Mouse (Mus musculus) hindbrain, embryonic 16.5 days (tissue): ENCODE results near the gene Farp1. TPM values are rescaled to one million over a fixed set of nuclear protein-coding genes. Genes with fewer than 3 reads are reported as not detected.
"Not testable (repeated sequence)": the region's sequence is repeated elsewhere in the genome, so short reads cannot be mapped to it uniquely, and the experiment has no call there.

Experiments
- ATAC-seq: fragments of 200-750 bp; cut with Nextera tagmentation; 2 replicates; pipeline ENCODE4 v1.8.0; 2017; ENCODE audit warnings: moderate TSS enrichment, moderate library complexity
- H3K27ac ChIP-seq: fragments of 300-500 bp; sonication (generic); 2 replicates; pipeline ENCODE4 v1.5.1; 2014; ENCODE audit warnings: low read depth, mild to moderate bottlenecking, control low read depth, low read length, moderate library complexity
- H3K27me3 ChIP-seq: fragments of 300-500 bp; sonication (generic); replicated peaks from 2 replicates; pipeline ENCODE4 v1.6.1; 2014; ENCODE audit warnings: low read length; ENCODE audit not compliant: control insufficient read depth, insufficient read depth
- H3K36me3 ChIP-seq: fragments of 300-500 bp; sonication (generic); 2 replicates; pipeline ENCODE4 v1.6.1; 2014; ENCODE audit warnings: mild to moderate bottlenecking, low read length, moderate library complexity, mixed read lengths; ENCODE audit not compliant: control insufficient read depth, insufficient read depth
- H3K4me1 ChIP-seq: fragments of 300-500 bp; sonication (generic); 2 replicates; pipeline ENCODE4 v1.6.1; 2014; ENCODE audit warnings: low read depth, low read length; ENCODE audit not compliant: control insufficient read depth, insufficient read depth
- H3K4me2 ChIP-seq: fragments of 300-500 bp; sonication (generic); 2 replicates; pipeline ENCODE4 v1.6.1; 2014; ENCODE audit warnings: mild to moderate bottlenecking, low read length, control low read depth, moderate library complexity
- H3K4me3 ChIP-seq: fragments of 300-500 bp; sonication (generic); 2 replicates; pipeline ENCODE4 v1.5.1; 2014; ENCODE audit warnings: mild to moderate bottlenecking, low read length, control low read depth, moderate library complexity
- H3K9ac ChIP-seq: fragments of 300-500 bp; sonication (generic); 2 replicates; pipeline ENCODE4 v1.6.1; 2014; ENCODE audit warnings: low read depth, mild to moderate bottlenecking, control low read depth, low read length, moderate library complexity
- H3K9me3 ChIP-seq: fragments of 300-500 bp; sonication (generic); 2 replicates; pipeline ENCODE4 v1.6.1; 2014; ENCODE audit warnings: mild to moderate bottlenecking, low read length, moderate library complexity; ENCODE audit not compliant: control insufficient read depth
- WGBS: fragments of 180-500 bp; shearing (Covaris S2); extraction: QIAGEN DNeasy Blood & Tissue Kit; methylation state at CpG from one replicate; pipeline ENCODE4 v1.1.7; 2014; 5-methylcytosine and 5-hydroxymethylcytosine counted together
- polyA plus RNA-seq: library from polyadenylated mRNA; unstranded; fragments of >200 nt; fragmentation: Nextera tagmentation; extraction: Ambion mirVana; gene quantifications from 2 replicates; pipeline ENCODE4 v1.2.1, GENCODE M21; 2015

The Farp1 gene
- polyA plus RNA-seq, 1 experiment from 2014 or later: 28.9 TPM

DNA sequence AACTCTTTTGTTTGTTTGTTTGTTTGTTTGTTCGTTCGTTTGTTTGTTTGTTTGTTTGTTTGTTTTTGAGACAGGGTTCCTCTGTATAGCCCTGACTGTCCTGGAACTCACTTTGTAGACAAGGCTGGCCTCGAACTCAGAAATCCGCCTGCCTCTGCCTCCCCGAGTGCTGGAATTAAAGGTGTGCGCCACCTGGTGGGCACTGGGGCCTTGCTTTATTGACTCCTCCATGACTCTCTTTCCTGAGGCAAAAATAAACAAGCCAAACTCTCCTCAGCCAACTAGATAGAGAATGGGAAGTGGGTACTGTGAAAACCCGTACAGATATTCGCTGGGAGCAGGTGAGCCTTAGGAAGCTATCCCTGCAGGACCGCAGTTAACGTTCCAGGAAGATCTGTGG, 154.8 kb downstream of the Farp1 start:
- not testable (repeated sequence) for H3K27me3 ChIP-seq, H3K27ac ChIP-seq, H3K4me3 ChIP-seq, H3K4me1 ChIP-seq, H3K4me2 ChIP-seq, H3K9ac ChIP-seq, ATAC-seq, H3K36me3 ChIP-seq, H3K9me3 ChIP-seq
- WGBS: 94% methylated on average over 10 of the region's 10 CpGs

DNA sequence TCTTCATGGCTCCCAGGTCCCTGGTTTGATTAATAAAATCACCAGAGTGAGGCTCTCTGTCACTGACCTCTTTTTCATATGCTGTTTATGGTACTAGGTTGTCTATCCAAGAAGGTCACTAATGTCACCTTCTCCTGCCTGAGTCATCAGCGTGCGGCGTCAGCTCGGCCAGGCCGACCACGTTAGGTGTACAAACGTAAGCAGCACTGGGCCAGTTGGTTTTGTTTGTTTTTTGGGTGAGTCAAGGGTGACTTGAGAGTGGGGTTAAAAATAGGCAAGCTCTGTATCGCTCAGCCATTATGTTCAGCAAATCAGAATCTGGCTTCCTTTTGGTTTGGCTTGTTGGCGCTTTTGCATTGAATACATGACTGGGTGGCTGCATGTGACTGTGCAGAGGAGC, 155.4 kb downstream of the Farp1 start:
- H3K9ac ChIP-seq: no peak overlapping the region
- H3K9me3 ChIP-seq: no peaks in the 10 kb centered on the region; the same call in 1 of the 2 replicates
- no peak for ATAC-seq
- no peak overlapping the region for H3K4me2 ChIP-seq
- WGBS: 91% methylated on average over 9 of the region's 9 CpGs
- peaks cover 2% of the 10 kb centered on the region; the same call in 1 of the 2 replicates for H3K4me1 ChIP-seq
- no peak overlapping the region for H3K27ac ChIP-seq
- no peaks in the 10 kb centered on the region for H3K36me3 ChIP-seq
- no peak overlapping the region for H3K4me3 ChIP-seq
- H3K27me3 ChIP-seq: no peaks in the 10 kb centered on the region

DNA sequence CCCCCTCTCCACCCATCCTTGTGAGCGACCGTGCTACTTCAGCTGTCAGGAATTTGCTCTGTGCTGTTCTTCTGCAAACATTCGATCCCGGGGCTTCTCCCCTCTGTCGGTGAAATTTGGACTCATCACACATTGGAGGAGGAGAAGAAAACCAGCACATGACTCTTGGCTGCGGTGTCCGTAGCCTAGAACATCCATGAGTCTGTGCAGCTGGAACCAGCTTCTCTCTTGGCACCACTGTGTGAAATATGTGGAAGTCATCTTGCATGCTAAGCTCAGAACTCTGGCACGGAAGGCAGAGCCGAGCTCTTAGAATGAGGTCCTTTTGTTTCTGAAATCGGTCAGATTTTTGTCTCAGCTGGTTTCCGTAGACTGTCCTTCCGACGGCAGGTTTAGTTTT, 156.7 kb downstream of the Farp1 start:
- Histone ChIP-seq H3K36me3 (no peaks in the 10 kb centered on the region), H3K27ac (peak overlapping the region; percentile 66), H3K4me2 (no peak overlapping the region), H3K27me3 (no peaks in the 10 kb centered on the region), H3K4me3 (no peak overlapping the region), H3K9me3 (no peaks in the 10 kb centered on the region; the same call in 1 of the 2 replicates), H3K4me1 (peaks cover 2% of the 10 kb centered on the region; the same call in 1 of the 2 replicates), H3K9ac (no peak overlapping the region)
- peak; percentile 66 for ATAC-seq
- WGBS: 53% methylated on average over 13 of the region's 13 CpGs

DNA sequence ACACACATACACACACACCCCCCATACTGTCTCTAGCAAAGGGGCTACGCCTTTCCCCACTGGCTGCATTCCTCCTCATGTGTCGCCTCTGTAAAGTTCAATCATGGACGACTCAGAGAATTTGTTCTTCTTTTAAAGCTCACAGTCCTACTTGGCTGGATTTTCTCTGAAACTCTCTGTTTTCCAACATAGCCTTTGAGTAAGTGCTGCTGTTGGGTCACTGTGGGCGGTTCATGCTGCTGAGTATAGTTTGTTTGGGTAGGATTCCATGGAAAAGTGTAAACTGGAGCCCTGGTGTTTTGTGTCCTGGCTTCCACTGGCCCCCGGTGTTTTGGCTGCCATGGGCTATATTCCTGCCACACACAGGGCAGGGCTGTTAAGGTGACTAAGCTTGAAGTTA, 157.4 kb downstream of the Farp1 start:
- Histone ChIP-seq H3K4me1 (peaks cover 2% of the 10 kb centered on the region; the same call in 1 of the 2 replicates), H3K36me3 (no peaks in the 10 kb centered on the region), H3K9me3 (no peaks in the 10 kb centered on the region; the same call in 1 of the 2 replicates), H3K9ac (no peak overlapping the region), H3K27ac (no peak overlapping the region; the same call in 1 of the 2 replicates), H3K27me3 (no peaks in the 10 kb centered on the region), H3K4me2 (no peak overlapping the region), H3K4me3 (no peak overlapping the region)
- ATAC-seq: no peak
- WGBS: 65% methylated on average over 5 of the region's 5 CpGs

DNA sequence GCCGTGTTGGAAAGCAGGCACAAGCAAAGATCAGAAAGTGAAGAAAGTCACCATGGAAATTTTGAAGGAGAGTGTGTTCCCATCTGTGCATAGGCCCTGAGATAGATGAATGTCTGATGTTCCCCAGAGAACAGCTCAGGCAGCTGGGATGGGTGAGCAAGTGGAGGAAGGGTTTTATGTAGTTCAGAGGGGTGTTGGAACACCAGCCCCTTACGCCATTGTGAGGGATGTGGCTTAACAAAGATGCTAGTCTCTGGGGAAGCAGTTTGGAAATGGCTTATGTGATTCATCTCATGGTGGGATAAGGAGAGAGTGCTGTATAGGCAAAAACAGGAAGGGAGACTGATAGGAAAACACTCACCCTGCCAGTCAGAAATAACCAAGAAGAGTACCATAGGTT, 159.0 kb downstream of the Farp1 start:
- Histone ChIP-seq H3K36me3 (no peaks in the 10 kb centered on the region), H3K9ac (no peak overlapping the region), H3K9me3 (no peaks in the 10 kb centered on the region; the same call in 1 of the 2 replicates), H3K27me3 (no peaks in the 10 kb centered on the region), H3K4me3 (no peak overlapping the region), H3K4me2 (no peak overlapping the region), H3K27ac (no peak overlapping the region), H3K4me1 (peaks cover 9% of the 10 kb centered on the region)
- WGBS: 84% methylated on average over 2 of the region's 2 CpGs
- ATAC-seq: no peak

DNA sequence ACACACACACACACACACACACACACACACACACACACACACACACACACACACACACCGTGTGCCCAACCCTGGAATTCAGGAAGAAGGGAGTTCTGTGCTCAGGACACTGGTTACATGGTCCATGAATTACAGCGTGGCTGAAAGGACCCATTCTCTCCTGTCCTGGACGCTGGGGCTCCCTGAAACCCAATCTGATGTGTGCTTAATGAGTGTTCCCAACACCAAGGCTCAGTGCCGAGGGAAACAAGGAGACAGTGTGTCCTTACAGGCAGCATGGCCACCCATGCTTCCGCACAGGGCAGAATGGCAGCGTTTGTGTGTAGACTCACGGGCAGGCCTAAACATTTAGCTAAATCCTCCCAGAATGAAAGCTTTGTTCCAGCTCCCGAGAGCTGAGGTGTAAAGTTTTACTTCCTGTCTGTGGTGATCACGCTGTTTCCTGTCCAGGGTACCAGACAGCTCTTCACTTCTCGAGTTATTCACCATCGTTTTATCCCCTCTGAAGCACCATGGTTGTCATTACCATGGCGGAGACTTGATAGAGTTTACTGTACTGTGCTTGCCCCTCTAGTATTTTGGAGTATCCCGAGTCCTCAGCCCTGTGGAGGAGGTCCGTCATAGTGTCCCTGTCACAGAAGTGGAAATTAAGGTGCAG, 164.0 kb downstream of the Farp1 start:
- WGBS: 55% methylated on average over 14 of the region's 14 CpGs
- no peaks in the 10 kb centered on the region; the same call in 1 of the 2 replicates for H3K9me3 ChIP-seq
- H3K4me2 ChIP-seq: no peak overlapping the region
- no peak overlapping the region for H3K4me3 ChIP-seq
- no peak overlapping the region for H3K9ac ChIP-seq
- no peaks in the 10 kb centered on the region for H3K27me3 ChIP-seq
- H3K4me1 ChIP-seq: peaks cover 9% of the 10 kb centered on the region
- H3K27ac ChIP-seq: peak overlapping the region; percentile 55; the same call in 1 of the 2 replicates
- peak; percentile 81 for ATAC-seq
- H3K36me3 ChIP-seq: no peaks in the 10 kb centered on the region

DNA sequence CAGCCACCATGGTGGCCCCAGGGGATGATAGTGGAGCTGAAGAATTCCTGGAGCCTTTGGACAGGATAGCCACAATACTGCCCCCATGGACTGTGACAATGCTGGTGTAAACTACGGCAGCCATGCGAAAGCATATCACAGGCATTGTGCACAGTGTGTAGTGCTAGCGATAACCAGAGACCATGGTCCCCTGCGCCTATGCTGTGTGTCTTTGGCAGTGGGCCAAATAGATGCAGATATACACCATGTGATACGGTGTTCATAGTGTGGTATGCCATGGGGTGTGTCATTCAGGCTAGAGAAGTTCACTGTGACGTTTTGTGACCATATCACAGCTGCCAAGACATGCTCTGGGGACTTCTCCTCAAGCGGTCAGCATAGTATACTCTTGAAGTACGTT, 164.8 kb downstream of the Farp1 start:
- Histone ChIP-seq H3K9me3 (no peaks in the 10 kb centered on the region; the same call in 1 of the 2 replicates), H3K9ac (no peak overlapping the region), H3K36me3 (no peaks in the 10 kb centered on the region), H3K27me3 (no peaks in the 10 kb centered on the region), H3K4me2 (no peak overlapping the region), H3K27ac (no peak overlapping the region), H3K4me3 (no peak overlapping the region), H3K4me1 (peaks cover 9% of the 10 kb centered on the region)
- ATAC-seq: peak; percentile 34; the same call in 1 of the 2 replicates
- WGBS: 56% methylated on average over 8 of the region's 8 CpGs

DNA sequence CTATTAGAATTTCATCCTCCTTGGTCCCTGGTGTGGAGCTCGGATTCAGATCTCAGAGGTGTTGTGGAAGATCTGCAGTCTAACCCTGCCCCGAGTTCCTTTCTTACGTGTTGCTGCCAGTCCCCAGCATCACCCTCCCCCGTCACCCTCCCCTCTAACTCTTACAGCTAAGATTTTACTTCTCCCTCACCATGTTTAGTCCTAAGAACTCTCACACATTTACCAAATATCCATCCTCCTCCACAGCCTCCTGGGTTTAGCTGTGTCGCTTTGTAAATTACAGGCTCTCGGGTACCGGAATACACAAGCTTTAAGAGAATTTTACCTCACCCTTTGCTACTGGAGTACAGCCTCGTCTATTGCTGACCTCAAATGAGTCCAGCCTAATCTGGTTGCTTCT, 165.4 kb downstream of the Farp1 start:
- no peaks in the 10 kb centered on the region; the same call in 1 of the 2 replicates for H3K9me3 ChIP-seq
- no peak overlapping the region for H3K4me2 ChIP-seq
- ATAC-seq: no peak
- no peak overlapping the region for H3K4me3 ChIP-seq
- 80% methylated on average over 8 of the region's 8 CpGs for WGBS
- H3K27me3 ChIP-seq: no peaks in the 10 kb centered on the region
- H3K27ac ChIP-seq: no peak overlapping the region
- no peak overlapping the region for H3K9ac ChIP-seq
- no peaks in the 10 kb centered on the region for H3K36me3 ChIP-seq
- H3K4me1 ChIP-seq: peaks cover 9% of the 10 kb centered on the region

DNA sequence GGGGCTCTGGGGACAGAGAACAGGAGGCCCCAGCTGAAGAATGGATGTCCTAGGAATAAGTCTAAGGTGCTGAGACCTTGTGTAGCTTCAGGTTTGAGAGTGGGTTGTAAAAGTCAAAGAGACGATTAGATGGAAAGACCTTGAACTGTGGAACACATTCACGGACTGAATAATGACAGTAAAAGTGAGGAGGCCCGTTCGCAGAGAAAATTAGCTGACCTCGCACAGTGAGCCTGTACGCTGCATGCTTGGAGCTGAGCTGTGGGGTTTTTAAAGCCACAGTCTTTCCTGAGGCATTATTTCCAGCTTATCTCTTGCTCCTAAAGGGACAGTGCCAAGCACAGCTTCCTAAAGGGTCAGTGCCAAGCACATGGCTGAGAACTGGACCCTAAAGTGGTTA, 166.2 kb downstream of the Farp1 start:
- H3K27ac ChIP-seq: peak overlapping the region; percentile 51; the same call in 1 of the 2 replicates
- H3K4me2 ChIP-seq: no peak overlapping the region
- no peak overlapping the region for H3K4me3 ChIP-seq
- no peaks in the 10 kb centered on the region for H3K27me3 ChIP-seq
- H3K4me1 ChIP-seq: peaks cover 9% of the 10 kb centered on the region
- WGBS: 68% methylated on average over 6 of the region's 6 CpGs
- H3K36me3 ChIP-seq: no peaks in the 10 kb centered on the region
- H3K9ac ChIP-seq: no peak overlapping the region
- H3K9me3 ChIP-seq: no peaks in the 10 kb centered on the region
- no peak for ATAC-seq
